14 mouse cellular contexts compared by ENCODE assay signal in the genomic region with DNA sequence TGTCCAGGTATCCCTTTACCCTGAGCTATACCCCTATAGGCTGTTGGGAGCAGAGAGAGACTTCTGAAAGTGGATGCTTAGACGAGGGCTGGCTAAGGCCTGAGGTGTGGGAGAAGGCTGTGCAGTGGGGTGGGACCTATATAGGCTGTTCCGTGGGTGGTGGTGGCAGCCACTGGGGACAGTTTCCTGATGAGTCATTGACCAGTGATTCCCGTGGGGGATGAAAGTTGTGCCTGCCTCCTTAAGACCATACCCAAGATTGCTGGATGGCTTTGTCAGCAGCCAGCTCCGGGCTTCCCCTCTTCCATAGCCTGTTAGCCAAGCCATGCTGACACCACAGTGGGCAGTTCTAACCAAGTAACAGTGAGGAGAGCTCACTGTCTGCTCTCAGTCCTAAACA. TPM values are rescaled to one million over a fixed set of nuclear protein-coding genes. Genes with fewer than 3 reads are reported as not detected.
"Had no signal": no experiment of that assay in that cellular context is flagged by ENCODE, and none has a peak within 500 bp of the region (broad histone marks: within the 10 kb centered on the region; RNA-seq: fewer than 3 reads in every experiment).

No protein-coding gene starts in this region.

- H3K9ac ChIP-seq: liver, embryonic 15.5 days; midbrain, embryonic 13.5 days; stomach, embryonic 15.5 days had no signal

- H3K4me2 ChIP-seq: liver, embryonic 11.5 days; liver, embryonic 15.5 days; midbrain, embryonic 13.5 days; stomach, embryonic 15.5 days had no signal

- H3K27ac ChIP-seq: left cerebral cortex, adult 2 months; limb, embryonic 10.5 days; liver, embryonic 15.5 days; midbrain, embryonic 13.5 days; stomach, embryonic 15.5 days had no signal

- H3K27me3 ChIP-seq: stomach, embryonic 15.5 days had no signal

- H3K4me3 ChIP-seq: left cerebral cortex, adult 2 months; limb, embryonic 10.5 days; liver, embryonic 15.5 days; midbrain, embryonic 13.5 days; stomach, embryonic 15.5 days had no signal

- ATAC-seq: lung, postnatal 0 days; midbrain, embryonic 13.5 days had no signal

- H3K9me3 ChIP-seq: limb, embryonic 10.5 days; liver, embryonic 15.5 days; midbrain, embryonic 13.5 days; stomach, embryonic 15.5 days had no signal

- DNase-seq: kidney, adult 9 months; lung, adult 2 months; lung, postnatal 36 days; right cerebral cortex, postnatal 14 days; thymus, adult 2 months; thymus, postnatal 25 days had no signal

RNA-seq across cellular contexts. Expression of a gene that starts 37.2 kb away (rescaled TPM):
- total RNA-seq: midbrain, postnatal 0 days had no signal
